ENCODE assay signal across 8 mouse cellular contexts in genomic region chr9:57643856-57644180, GRCm38 (mm10). TPM values are rescaled to one million over a fixed set of nuclear protein-coding genes. Genes with fewer than 3 reads are reported as not detected.
A peak's percentile ranks its signal among the peaks of the same experiment; 100 is the strongest.
DNase-seq lines count a peak whose midpoint lies in the region; ATAC-seq and TF ChIP-seq lines count a peak whose summit lies in the region.

No protein-coding gene starts in this region.

- DNase-seq in A20 (ENCODE audit: low read depth, low spot score), result peak; percentile 59
- DNase-seq in heart, postnatal 0 days (ENCODE audit: low spot score), result no peak
- DNase-seq in liver, postnatal 0 days, result peak; percentile 48
- DNase-seq in layer of hippocampus, postnatal 36 days, result no peak
- DNase-seq in gastrocnemius, adult 18-20 months (ENCODE audit: low spot score), result no peak
- no peak for DNase-seq in adrenal gland, postnatal 4 days (ENCODE audit: low spot score in 2 of 2)

- H3K9ac ChIP-seq in heart, postnatal 0 days (replicated peaks; ENCODE audit: low read depth, low read length), result peak overlapping the region; percentile 95
- peak overlapping the region; percentile 96 for H3K9ac ChIP-seq in liver, postnatal 0 days (replicated peaks)

- no peak for TF ChIP-seq CTCF in heart, postnatal 0 days (IDR thresholded peaks at IDR 0.05; ENCODE audit: low read depth)
- TF ChIP-seq CTCF in liver, postnatal 0 days (IDR thresholded peaks at IDR 0.05; ENCODE audit: low read depth), result no peak
- no peak for TF ChIP-seq CTCF in small intestine, adult 2 months (IDR thresholded peaks at IDR 0.05; ENCODE audit: extremely low read depth, insufficient read length, insufficient replicate concordance, low read depth, low read length)

- no peak for TF ChIP-seq EP300 in heart, postnatal 0 days (IDR thresholded peaks at IDR 0.05; ENCODE audit: low read depth)
- TF ChIP-seq EP300 in liver, postnatal 0 days (IDR thresholded peaks at IDR 0.05; ENCODE audit: low read depth), result 0 out of 2 replicates have a peak, but pooled peaks have one; percentile 46

- peak; percentile 13 for ATAC-seq in activated CD4-positive, CD25-positive, alpha-beta regulatory T cell, adult 4 months
- ATAC-seq in heart, postnatal 0 days (ENCODE audit: insufficient read depth, low read depth), result no peak
- no peak; the same call in 1 of the 2 replicates for ATAC-seq in liver, postnatal 0 days

- peaks cover 50% of the 10 kb centered on the region for H3K4me1 ChIP-seq in heart, postnatal 0 days (ENCODE audit: control insufficient read depth, insufficient read depth)
- H3K4me1 ChIP-seq in liver, postnatal 0 days (ENCODE audit: insufficient read depth), result peaks cover 82% of the 10 kb centered on the region
- H3K4me1 ChIP-seq in small intestine, adult 2 months (ENCODE audit: control insufficient read depth, insufficient read depth, insufficient read length, low read length), result peaks cover 66% of the 10 kb centered on the region

- no peaks in the 10 kb centered on the region for H3K27me3 ChIP-seq in heart, postnatal 0 days (ENCODE audit: control insufficient read depth, insufficient read depth, low read length)
- no peaks in the 10 kb centered on the region for H3K27me3 ChIP-seq in liver, postnatal 0 days (ENCODE audit: insufficient read depth, low read length)
- no peaks in the 10 kb centered on the region for H3K27me3 ChIP-seq in small intestine, adult 2 months (ENCODE audit: control insufficient read depth, insufficient read depth, low read length)

- H3K36me3 ChIP-seq in heart, postnatal 0 days (replicated peaks; ENCODE audit: control insufficient read depth, insufficient read depth, low read length), result no peaks in the 10 kb centered on the region
- H3K36me3 ChIP-seq in liver, postnatal 0 days (replicated peaks; ENCODE audit: insufficient read depth, low read length), result peaks cover 4% of the 10 kb centered on the region
- no peaks in the 10 kb centered on the region for H3K36me3 ChIP-seq in small intestine, adult 2 months (ENCODE audit: control insufficient read depth, insufficient read depth, low read length)

- TF ChIP-seq POLR2A in small intestine, adult 2 months (IDR thresholded peaks at IDR 0.05; ENCODE audit: low read depth, low read length), result no peak

- H3K9me3 ChIP-seq in heart, postnatal 0 days (replicated peaks; ENCODE audit: control insufficient read depth, low read length), result no peaks in the 10 kb centered on the region
- no peaks in the 10 kb centered on the region for H3K9me3 ChIP-seq in liver, postnatal 0 days (ENCODE audit: low read length)

- H3K4me2 ChIP-seq in heart, postnatal 0 days (ENCODE audit: low read depth, low read length), result peak overlapping the region; percentile 90
- peak overlapping the region; percentile 93 for H3K4me2 ChIP-seq in liver, postnatal 0 days (ENCODE audit: low read depth, low read length)

- peak overlapping the region; percentile 90 for H3K4me3 ChIP-seq in heart, postnatal 0 days (ENCODE audit: low read depth, low read length)
- peak overlapping the region; percentile 90 for H3K4me3 ChIP-seq in liver, postnatal 0 days (ENCODE audit: low read depth, low read length)
- H3K4me3 ChIP-seq in small intestine, adult 2 months (ENCODE audit: low read depth, low read length), result peak overlapping the region; percentile 57

- WGBS in heart, postnatal 0 days, result 59% methylated on average over 7 of the region's 7 CpGs
- WGBS in liver, postnatal 0 days (ENCODE audit: insufficient replicate concordance), result 11% methylated on average over 7 of the region's 7 CpGs
- WGBS in small intestine, adult 2 months, result 12% methylated on average over 7 of the region's 7 CpGs

- H3K27ac ChIP-seq in heart, postnatal 0 days (ENCODE audit: low read depth), result no peak overlapping the region
- peak overlapping the region; percentile 99 for H3K27ac ChIP-seq in liver, postnatal 0 days (ENCODE audit: low read depth)
- H3K27ac ChIP-seq in small intestine, adult 2 months (ENCODE audit: insufficient read depth, low read depth, low read length), result peak overlapping the region; percentile 91

RNA-seq across cellular contexts. Expression of gene Csk, which starts 9.6 kb away (rescaled TPM):
- polyA plus RNA-seq in activated CD4-positive, CD25-positive, alpha-beta regulatory T cell, adult 4 months (2017; shearing (Covaris generic)), result 100 to 1,000 TPM; 118 to 146 TPM
- 44.6 and 54.2 TPM in 2 replicates for total RNA-seq in heart, postnatal 0 days (2014; rRNA removed; ENCODE audit: low replicate concordance)
- 10.8 and 13.9 TPM in 2 replicates for polyA plus RNA-seq in heart, postnatal 0 days (2015; fragmentation: Nextera tagmentation; extraction: Ambion mirVana)
- 13.6 and 15.5 TPM in 2 replicates for polyA plus RNA-seq in liver, postnatal 0 days (2015; fragmentation: Nextera tagmentation; extraction: Ambion mirVana)
- 52.1 and 95.9 TPM in 2 replicates for polyA plus RNA-seq in small intestine, adult 2 months (2012; rRNA removed)
- 10 to 100 TPM; 35.2 to 41.8 TPM for total RNA-seq in layer of hippocampus, postnatal 36 days (2021)
- 1 to 10 TPM; 6.4 to 9.8 TPM for total RNA-seq in gastrocnemius, adult 18-20 months (2021)
- total RNA-seq in adrenal gland, postnatal 4 days (2021), result 10 to 100 TPM; 91.3 to 92.4 TPM

RNA-seq across cellular contexts. Expression of gene Lman1l, which starts 23.2 kb away (rescaled TPM):
- not detected for polyA plus RNA-seq in activated CD4-positive, CD25-positive, alpha-beta regulatory T cell, adult 4 months (2017; shearing (Covaris generic))
- 0.15 TPM in 1 of 2 replicates, not detected in the other for total RNA-seq in heart, postnatal 0 days (2014; rRNA removed; ENCODE audit: low replicate concordance)
- not detected in 2 replicates for polyA plus RNA-seq in heart, postnatal 0 days (2015; fragmentation: Nextera tagmentation; extraction: Ambion mirVana)
- polyA plus RNA-seq in liver, postnatal 0 days (2015; fragmentation: Nextera tagmentation; extraction: Ambion mirVana), result not detected in 2 replicates
- polyA plus RNA-seq in small intestine, adult 2 months (2012; rRNA removed), result 0.08 TPM in 1 of 2 replicates, not detected in the other
- not detected for total RNA-seq in layer of hippocampus, postnatal 36 days (2021)
- total RNA-seq in gastrocnemius, adult 18-20 months (2021), result not detected
- not detected for total RNA-seq in adrenal gland, postnatal 4 days (2021)

RNA-seq across cellular contexts. Expression of gene Cplx3, which starts 37.7 kb away (rescaled TPM):
- polyA plus RNA-seq in activated CD4-positive, CD25-positive, alpha-beta regulatory T cell, adult 4 months (2017; shearing (Covaris generic)), result not detected
- not detected in 2 replicates for total RNA-seq in heart, postnatal 0 days (2014; rRNA removed; ENCODE audit: low replicate concordance)
- polyA plus RNA-seq in heart, postnatal 0 days (2015; fragmentation: Nextera tagmentation; extraction: Ambion mirVana), result 0.07 TPM in 1 of 2 replicates, not detected in the other
- polyA plus RNA-seq in liver, postnatal 0 days (2015; fragmentation: Nextera tagmentation; extraction: Ambion mirVana), result not detected in 2 replicates
- polyA plus RNA-seq in small intestine, adult 2 months (2012; rRNA removed), result not detected in 2 replicates
- total RNA-seq in layer of hippocampus, postnatal 36 days (2021), result 1 to 10 TPM; 3.6 to 3.7 TPM
- not detected for total RNA-seq in gastrocnemius, adult 18-20 months (2021)
- not detected for total RNA-seq in adrenal gland, postnatal 4 days (2021)

RNA-seq across cellular contexts. Expression of gene Cyp1a2, which starts 39.7 kb away (rescaled TPM):
- polyA plus RNA-seq in activated CD4-positive, CD25-positive, alpha-beta regulatory T cell, adult 4 months (2017; shearing (Covaris generic)), result not detected
- total RNA-seq in heart, postnatal 0 days (2014; rRNA removed; ENCODE audit: low replicate concordance), result not detected in 2 replicates
- not detected in 2 replicates for polyA plus RNA-seq in heart, postnatal 0 days (2015; fragmentation: Nextera tagmentation; extraction: Ambion mirVana)
- polyA plus RNA-seq in liver, postnatal 0 days (2015; fragmentation: Nextera tagmentation; extraction: Ambion mirVana), result 19.9 and 30.7 TPM in 2 replicates
- not detected in 2 replicates for polyA plus RNA-seq in small intestine, adult 2 months (2012; rRNA removed)
- not detected for total RNA-seq in layer of hippocampus, postnatal 36 days (2021)
- not detected for total RNA-seq in gastrocnemius, adult 18-20 months (2021)
- 1 to 10 TPM in 1 of 2 experiments, not detected in 1; 8.7 TPM for total RNA-seq in adrenal gland, postnatal 4 days (2021)

RNA-seq across cellular contexts. Expression of gene Cyp1a1, which starts 43.9 kb away (rescaled TPM):
- polyA plus RNA-seq in activated CD4-positive, CD25-positive, alpha-beta regulatory T cell, adult 4 months (2017; shearing (Covaris generic)), result not detected
- total RNA-seq in heart, postnatal 0 days (2014; rRNA removed; ENCODE audit: low replicate concordance), result not detected in 2 replicates
- 0.05 TPM in 1 of 2 replicates, not detected in the other for polyA plus RNA-seq in heart, postnatal 0 days (2015; fragmentation: Nextera tagmentation; extraction: Ambion mirVana)
- polyA plus RNA-seq in liver, postnatal 0 days (2015; fragmentation: Nextera tagmentation; extraction: Ambion mirVana), result 2.2 and 4.3 TPM in 2 replicates
- polyA plus RNA-seq in small intestine, adult 2 months (2012; rRNA removed), result 0.51 and 0.79 TPM in 2 replicates
- total RNA-seq in layer of hippocampus, postnatal 36 days (2021), result under 1 TPM; 0.12 to 0.15 TPM
- total RNA-seq in gastrocnemius, adult 18-20 months (2021), result under 1 TPM; 0.24 to 0.37 TPM
- total RNA-seq in adrenal gland, postnatal 4 days (2021), result under 1 TPM in 1 of 2 experiments, not detected in 1; 0.31 TPM

Comparison
In these comparisons a context has a peak if more than half of its experiments do, and no peak if none do; other contexts are left out.
1. DNase-seq: peak in A20 (single experiment) and liver, postnatal 0 days (single experiment); none in heart, postnatal 0 days (single experiment), layer of hippocampus, postnatal 36 days (0 of 2), gastrocnemius, adult 18-20 months (single experiment) and adrenal gland, postnatal 4 days (0 of 2).
2. Peak in every context shown above with its lines, with median percentiles within 50 percentile points of each other: H3K4me3 ChIP-seq.